Mouse (Mus musculus): ENCODE data around the gene Col20a1. TPM values are rescaled to one million over a fixed set of nuclear protein-coding genes. Genes with fewer than 3 reads are reported as not detected.

Gene Col20a1
- polyA plus RNA-seq, 1 experiment from 2014 or later: 3.5 TPM

DNA sequence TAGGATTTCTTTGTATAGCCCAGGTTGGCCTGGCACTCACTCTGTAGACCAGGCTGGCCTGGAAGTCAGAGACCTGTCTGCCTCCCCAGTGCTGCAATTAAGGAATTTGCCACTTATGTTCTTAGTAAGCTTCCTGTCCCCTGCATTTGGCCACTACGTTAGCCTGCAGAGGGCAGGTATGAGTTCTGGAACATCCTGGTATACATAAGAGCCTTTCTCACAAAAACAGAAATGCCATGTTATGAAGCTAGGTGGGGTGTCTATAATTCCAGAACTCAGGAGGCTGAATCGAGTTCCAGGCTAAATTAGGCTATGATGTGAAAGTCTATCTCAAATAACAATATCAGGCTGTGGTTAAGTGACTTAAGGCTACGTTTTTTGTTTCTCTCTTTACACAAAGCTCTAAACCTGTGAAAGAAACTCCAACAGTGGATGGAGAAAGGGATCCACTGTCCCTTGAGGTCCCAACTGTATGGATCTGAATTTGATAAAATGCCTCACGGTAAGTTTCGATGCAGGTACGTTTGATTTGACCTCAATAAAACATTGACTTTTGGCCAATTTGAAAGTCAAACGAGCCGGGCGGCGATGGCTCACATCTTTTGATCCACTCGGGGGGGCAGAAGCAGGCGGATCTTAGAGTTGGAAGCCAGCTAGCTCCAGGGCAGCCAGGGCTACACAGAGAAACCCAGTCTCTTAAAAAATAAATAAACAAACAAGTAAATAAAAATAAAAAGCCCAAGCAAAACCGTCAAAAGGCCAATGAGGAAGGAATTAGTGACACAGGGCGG, 20.0 kb upstream of the Col20a1 start:
- Histone ChIP-seq H3K9ac (peak overlapping the region; percentile 54), H3K36me3 (peaks cover 24% of the 10 kb centered on the region), H3K4me1 (peaks cover 24% of the 10 kb centered on the region), H3K27ac (replicated peaks) (peak overlapping the region; percentile 90), H3K9me3 (replicated peaks) (no peaks in the 10 kb centered on the region), H3K4me2 (replicated peaks) (peak overlapping the region; percentile 60), H3K4me3 (replicated peaks) (peak overlapping the region; percentile 78), H3K27me3 (peaks cover 3% of the 10 kb centered on the region; the same call in 1 of the 2 replicates)
- ATAC-seq (ENCODE audit: insufficient number of reproducible peaks, low FRiP score, low TSS enrichment, low read depth): no peak
- WGBS: 11% methylated on average over 14 of the region's 14 CpGs

DNA sequence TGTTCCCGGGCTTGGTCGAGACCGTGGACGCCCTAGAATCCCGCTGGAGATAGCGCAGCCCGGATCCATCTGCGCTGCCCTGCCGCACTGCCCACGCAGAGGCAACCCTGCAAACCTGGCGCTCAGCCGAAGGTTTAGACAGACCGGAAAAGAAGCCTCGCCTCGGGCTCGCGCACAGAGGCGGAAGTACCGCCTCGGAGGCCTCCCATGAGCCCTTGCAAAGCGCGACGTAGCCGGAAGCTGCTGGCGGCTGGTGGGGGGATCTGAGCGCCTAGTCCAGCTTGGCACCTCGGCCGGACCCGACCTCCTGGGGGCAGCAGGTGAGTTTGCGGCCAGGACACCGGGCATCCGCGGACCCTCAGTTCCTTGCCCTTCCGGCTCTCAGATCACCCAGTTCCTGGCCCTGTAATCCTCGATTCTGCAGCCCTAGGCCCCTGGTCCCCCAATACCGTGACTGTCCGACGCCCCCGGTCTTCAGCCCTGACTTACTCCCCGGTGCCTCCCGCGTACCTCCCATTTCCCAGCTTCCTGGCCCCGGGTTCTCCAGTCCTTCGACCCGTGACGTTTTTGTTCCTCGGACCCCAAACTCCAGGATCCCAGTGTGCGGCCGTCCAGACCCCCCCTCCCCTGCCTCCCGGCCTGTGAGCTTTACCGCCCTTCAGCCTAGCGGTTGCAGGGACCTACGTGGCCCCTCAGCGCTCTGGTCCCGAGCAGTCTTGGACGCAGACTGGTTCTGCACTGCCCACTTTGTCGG, 19.1 kb upstream of the Col20a1 start, which contains the start of gene Arfgap1:
TSS of gene Arfgap1 (plus strand) at position 216 of the 754 bp plus-strand sequence.
- Histone ChIP-seq H3K9me3 (replicated peaks) (no peaks in the 10 kb centered on the region), H3K36me3 (peaks cover 33% of the 10 kb centered on the region), H3K4me3 (replicated peaks) (peak within 1 kb of the TSS; percentile 78), H3K9ac (peak within 1 kb of the TSS; percentile 54), H3K27ac (replicated peaks) (peak within 1 kb of the TSS; percentile 90), H3K27me3 (no peaks in the 10 kb centered on the region), H3K4me2 (replicated peaks) (peak within 1 kb of the TSS; percentile 60), H3K4me1 (peaks cover 24% of the 10 kb centered on the region)
- WGBS: under 1% methylated on average over 57 of the region's 57 CpGs
- peak; percentile 92 for ATAC-seq (ENCODE audit: insufficient number of reproducible peaks, low FRiP score, low TSS enrichment, low read depth)

DNA sequence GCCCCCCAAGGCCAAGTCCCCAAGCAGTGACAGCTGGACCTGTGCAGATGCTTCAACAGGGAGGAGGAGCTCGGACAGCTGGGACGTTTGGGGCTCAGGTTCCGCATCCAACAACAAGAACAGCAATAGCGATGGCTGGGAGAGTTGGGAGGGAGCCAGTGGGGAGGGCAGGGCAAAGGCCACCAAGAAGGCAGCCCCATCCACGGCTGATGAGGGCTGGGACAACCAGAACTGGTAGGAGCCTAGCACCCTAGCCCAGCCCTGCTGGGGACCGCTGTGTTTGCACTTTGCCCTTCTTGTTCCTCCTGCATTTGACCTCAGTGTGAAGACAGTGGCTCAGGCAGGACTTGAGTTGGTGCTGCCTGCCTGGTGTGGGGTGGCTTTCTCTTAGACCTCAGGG, 5.2 kb upstream of the Col20a1 start:
- no peak overlapping the region for H3K4me3 ChIP-seq (replicated peaks)
- H3K27me3 ChIP-seq: no peaks in the 10 kb centered on the region
- no peaks in the 10 kb centered on the region for H3K4me1 ChIP-seq
- H3K9ac ChIP-seq: no peak overlapping the region
- H3K27ac ChIP-seq (replicated peaks): no peak overlapping the region
- WGBS: 80% methylated on average over 6 of the region's 6 CpGs
- H3K36me3 ChIP-seq: peaks cover 73% of the 10 kb centered on the region
- H3K9me3 ChIP-seq (replicated peaks): no peaks in the 10 kb centered on the region
- no peak overlapping the region for H3K4me2 ChIP-seq (replicated peaks)
- no peak for ATAC-seq (ENCODE audit: insufficient number of reproducible peaks, low FRiP score, low TSS enrichment, low read depth)

DNA sequence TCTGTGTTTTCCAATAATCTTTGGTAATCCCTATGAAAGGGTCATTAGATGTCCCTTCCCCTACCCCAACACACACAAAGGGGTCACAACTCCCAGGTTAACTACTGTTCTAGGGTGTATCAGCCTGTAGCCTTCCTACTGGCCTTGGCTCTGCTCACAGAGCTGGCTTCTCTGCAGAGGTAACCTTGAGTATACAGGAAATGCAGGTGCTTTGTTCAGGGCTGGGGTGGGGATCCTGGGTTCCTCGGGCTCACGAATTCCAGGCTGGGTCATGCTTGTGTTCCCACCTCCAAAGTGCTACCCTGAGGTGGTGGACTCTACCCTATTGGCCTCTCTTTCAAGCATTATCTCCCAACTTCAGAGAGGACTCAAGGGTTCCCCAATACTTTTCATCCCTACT, 700 bp upstream of the Col20a1 start:
- ATAC-seq (ENCODE audit: insufficient number of reproducible peaks, low FRiP score, low TSS enrichment, low read depth): no peak
- Histone ChIP-seq H3K9me3 (replicated peaks) (no peaks in the 10 kb centered on the region), H3K4me2 (replicated peaks) (no peak overlapping the region), H3K9ac (no peak overlapping the region), H3K27me3 (no peaks in the 10 kb centered on the region), H3K27ac (replicated peaks) (no peak overlapping the region), H3K36me3 (peaks cover 29% of the 10 kb centered on the region), H3K4me1 (peaks cover 7% of the 10 kb centered on the region; the same call in 1 of the 2 replicates), H3K4me3 (replicated peaks) (no peak overlapping the region)
- WGBS: 78% methylated on average over 2 of the region's 2 CpGs

DNA sequence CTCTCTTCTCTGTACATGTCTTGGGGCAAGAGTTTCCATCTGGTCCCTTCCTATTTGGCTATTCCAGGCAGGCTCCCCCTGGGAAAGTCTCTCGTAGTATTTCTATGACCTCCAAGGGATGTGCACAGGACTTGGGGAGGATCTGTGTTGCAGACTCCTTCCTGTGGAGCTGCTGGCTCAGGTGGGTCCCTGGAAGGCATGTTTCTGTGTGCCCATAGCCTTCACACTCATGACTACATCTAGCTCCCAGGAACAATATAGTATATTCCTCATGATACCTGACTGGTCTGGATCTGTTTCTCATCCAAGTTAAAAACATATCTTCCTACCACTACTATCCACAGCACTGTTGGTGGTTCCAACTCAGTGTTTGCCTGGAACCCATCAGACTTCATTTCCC, 666 bp downstream of the Col20a1 start:
- Histone ChIP-seq H3K36me3 (peaks cover 16% of the 10 kb centered on the region), H3K4me2 (replicated peaks) (no peak overlapping the region), H3K9ac (no peak overlapping the region), H3K9me3 (replicated peaks) (no peaks in the 10 kb centered on the region), H3K4me3 (replicated peaks) (no peak overlapping the region), H3K4me1 (peaks cover 7% of the 10 kb centered on the region; the same call in 1 of the 2 replicates), H3K27ac (replicated peaks) (no peak overlapping the region; the same call in 1 of the 2 replicates), H3K27me3 (no peaks in the 10 kb centered on the region)
- no peak for ATAC-seq (ENCODE audit: insufficient number of reproducible peaks, low FRiP score, low TSS enrichment, low read depth)
- 52% methylated on average over 1 of the region's 1 CpGs for WGBS

DNA sequence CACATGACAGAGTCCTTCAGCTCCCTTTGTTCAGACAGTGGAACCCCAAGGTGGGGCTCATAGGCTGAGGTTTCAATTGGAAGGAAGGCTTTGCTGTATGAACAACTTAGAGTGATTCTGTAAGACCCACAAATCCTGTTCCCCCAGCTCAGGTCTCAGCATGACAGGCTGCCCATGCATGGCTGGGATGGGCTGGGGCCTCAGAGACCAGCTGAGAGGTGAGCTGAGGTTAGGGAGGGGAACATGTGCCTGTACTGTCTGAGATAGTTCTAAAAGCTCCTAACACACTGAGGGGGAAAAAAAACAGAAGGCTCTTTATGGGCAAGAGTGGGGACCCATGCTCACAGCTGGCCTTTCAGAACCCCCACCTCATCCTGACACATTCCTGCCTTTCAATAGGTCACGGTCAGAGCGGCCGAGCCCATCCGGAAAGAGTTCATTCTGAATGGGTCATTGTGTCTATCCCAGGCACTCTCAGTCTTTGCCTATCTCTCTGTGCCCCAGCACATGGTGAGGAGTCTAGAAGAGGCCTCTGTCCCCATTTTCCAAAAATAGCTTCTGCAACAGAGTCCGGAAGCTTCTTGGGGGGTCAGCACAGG, 1.2 kb downstream of the Col20a1 start:
- no peak overlapping the region for H3K9ac ChIP-seq
- 0 out of 2 replicates have a peak, but pooled peaks cover 10% of the 10 kb centered on the region for H3K36me3 ChIP-seq
- no peaks in the 10 kb centered on the region for H3K9me3 ChIP-seq (replicated peaks)
- peak; percentile 31; the same call in 1 of the 2 replicates for ATAC-seq (ENCODE audit: insufficient number of reproducible peaks, low FRiP score, low TSS enrichment, low read depth)
- H3K27ac ChIP-seq (replicated peaks): no peak overlapping the region
- WGBS: 44% methylated on average over 5 of the region's 5 CpGs
- H3K4me2 ChIP-seq (replicated peaks): no peak overlapping the region
- H3K4me3 ChIP-seq (replicated peaks): no peak overlapping the region
- peaks cover 7% of the 10 kb centered on the region; the same call in 1 of the 2 replicates for H3K4me1 ChIP-seq
- H3K27me3 ChIP-seq: no peaks in the 10 kb centered on the region

DNA sequence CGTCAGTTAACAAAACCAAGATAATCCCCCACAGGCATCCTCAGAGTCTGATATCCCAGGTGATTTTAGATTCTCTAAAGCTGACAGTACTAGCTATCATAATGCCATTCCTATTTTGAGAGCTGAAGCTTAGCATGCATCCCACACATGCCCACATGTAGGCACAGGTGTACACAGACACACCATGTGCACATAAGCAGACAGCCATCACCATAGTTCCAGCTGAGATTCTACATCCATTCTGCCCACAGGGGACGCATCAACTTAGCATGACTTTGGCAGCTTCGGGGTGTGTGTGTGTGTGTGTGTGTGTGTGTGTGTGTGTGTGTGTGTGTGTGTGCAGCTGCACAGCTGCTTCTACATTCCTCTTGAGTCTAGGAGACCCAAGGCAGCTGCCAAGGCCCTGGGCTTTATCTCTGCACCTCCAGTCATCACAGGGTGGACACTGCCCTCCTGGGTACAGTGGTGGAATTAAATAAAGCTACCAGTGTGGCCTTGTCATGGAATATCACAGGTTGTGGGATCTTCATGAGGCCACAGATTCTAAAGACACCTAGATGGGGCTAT, 2.1 kb downstream of the Col20a1 start:
- 55% methylated on average over 3 of the region's 3 CpGs for WGBS
- no peak overlapping the region for H3K9ac ChIP-seq
- ATAC-seq (ENCODE audit: insufficient number of reproducible peaks, low FRiP score, low TSS enrichment, low read depth): no peak
- H3K4me2 ChIP-seq (replicated peaks): no peak overlapping the region
- no peak overlapping the region for H3K27ac ChIP-seq (replicated peaks)
- no peaks in the 10 kb centered on the region for H3K27me3 ChIP-seq
- no peaks in the 10 kb centered on the region for H3K9me3 ChIP-seq (replicated peaks)
- H3K4me1 ChIP-seq: peaks cover 7% of the 10 kb centered on the region; the same call in 1 of the 2 replicates
- no peak overlapping the region for H3K4me3 ChIP-seq (replicated peaks)
- H3K36me3 ChIP-seq: 0 out of 2 replicates have a peak, but pooled peaks cover 3% of the 10 kb centered on the region

DNA sequence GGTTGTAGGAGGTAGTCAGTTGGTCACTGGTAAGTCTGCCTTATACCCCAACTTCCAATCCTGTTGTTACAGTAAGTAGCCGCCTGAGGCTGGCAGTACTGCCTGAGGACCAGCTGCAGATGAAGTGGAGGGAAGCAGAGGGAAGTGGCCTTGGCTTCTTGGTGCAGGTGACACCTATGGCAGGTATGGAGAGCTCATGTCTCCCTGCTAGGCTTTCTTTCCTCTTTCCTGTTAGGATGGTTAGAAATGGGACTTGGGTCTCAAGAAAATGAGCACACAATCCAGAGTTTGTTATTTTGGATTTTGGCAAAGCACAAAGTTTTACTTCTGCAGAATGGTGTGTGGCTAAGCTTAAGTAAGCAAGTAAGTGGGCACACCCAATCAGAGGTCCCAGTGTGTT, 2.6 kb downstream of the Col20a1 start:
- Histone ChIP-seq H3K27me3 (no peaks in the 10 kb centered on the region), H3K9me3 (replicated peaks) (no peaks in the 10 kb centered on the region), H3K9ac (no peak overlapping the region), H3K27ac (replicated peaks) (no peak overlapping the region), H3K4me1 (peaks cover 7% of the 10 kb centered on the region; the same call in 1 of the 2 replicates), H3K4me3 (replicated peaks) (no peak overlapping the region), H3K36me3 (0 out of 2 replicates have a peak, but pooled peaks cover under 1% of the 10 kb centered on the region), H3K4me2 (replicated peaks) (no peak overlapping the region)
- ATAC-seq (ENCODE audit: insufficient number of reproducible peaks, low FRiP score, low TSS enrichment, low read depth): no peak
- WGBS: 78% methylated on average over 1 of the region's 1 CpGs

DNA sequence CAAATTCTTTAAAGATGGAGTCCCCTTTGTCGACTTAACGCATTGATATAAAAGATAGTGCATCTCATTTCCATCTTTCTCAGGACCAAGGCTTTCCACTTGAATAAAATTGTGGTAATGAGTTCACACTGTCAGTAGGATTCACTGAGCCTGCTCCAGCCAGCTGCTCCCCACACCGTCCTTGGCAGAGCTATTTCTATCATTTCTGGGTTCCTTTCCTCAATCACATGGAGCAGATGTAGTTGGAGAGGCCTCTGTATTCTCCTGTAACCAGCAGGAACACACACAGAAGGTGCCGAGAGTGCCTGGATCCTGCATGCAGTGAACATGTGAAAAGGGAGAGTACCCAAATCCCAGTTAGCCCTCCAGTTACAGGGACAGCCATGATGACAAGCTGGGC, 4.0 kb downstream of the Col20a1 start:
- 78% methylated on average over 4 of the region's 4 CpGs for WGBS
- H3K36me3 ChIP-seq: no peaks in the 10 kb centered on the region
- H3K4me2 ChIP-seq (replicated peaks): no peak overlapping the region
- peaks cover 7% of the 10 kb centered on the region; the same call in 1 of the 2 replicates for H3K4me1 ChIP-seq
- no peak overlapping the region for H3K27ac ChIP-seq (replicated peaks)
- no peak overlapping the region for H3K9ac ChIP-seq
- H3K4me3 ChIP-seq (replicated peaks): no peak overlapping the region
- H3K9me3 ChIP-seq (replicated peaks): no peaks in the 10 kb centered on the region
- ATAC-seq (ENCODE audit: insufficient number of reproducible peaks, low FRiP score, low TSS enrichment, low read depth): no peak
- no peaks in the 10 kb centered on the region for H3K27me3 ChIP-seq

DNA sequence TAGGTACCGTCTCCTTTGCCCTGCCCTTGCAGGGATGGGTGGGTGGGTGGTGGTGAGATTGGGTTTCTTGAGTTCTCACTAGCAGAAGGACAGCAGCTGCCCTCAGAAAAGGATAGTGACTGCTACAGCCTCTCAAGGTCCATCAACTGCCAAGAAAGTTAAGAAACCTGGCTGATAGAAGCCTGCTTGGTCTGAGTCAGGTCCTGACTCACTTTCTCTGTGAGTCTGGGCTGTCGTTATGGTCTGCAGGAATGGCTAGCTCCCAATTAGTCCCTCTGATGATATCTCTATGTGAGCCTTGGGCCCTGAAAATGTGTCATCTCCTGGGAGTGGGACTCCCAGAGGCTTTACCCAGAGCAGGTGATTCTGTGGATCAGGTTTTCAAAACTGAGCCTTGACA, 8.0 kb downstream of the Col20a1 start:
- H3K36me3 ChIP-seq: no peaks in the 10 kb centered on the region
- H3K4me3 ChIP-seq (replicated peaks): no peak overlapping the region
- H3K4me1 ChIP-seq: no peaks in the 10 kb centered on the region
- WGBS: 56% methylated on average over 2 of the region's 2 CpGs
- H3K9me3 ChIP-seq (replicated peaks): no peaks in the 10 kb centered on the region
- H3K27me3 ChIP-seq: no peaks in the 10 kb centered on the region
- ATAC-seq (ENCODE audit: insufficient number of reproducible peaks, low FRiP score, low TSS enrichment, low read depth): no peak
- H3K27ac ChIP-seq (replicated peaks): no peak overlapping the region
- H3K4me2 ChIP-seq (replicated peaks): no peak overlapping the region
- no peak overlapping the region for H3K9ac ChIP-seq

DNA sequence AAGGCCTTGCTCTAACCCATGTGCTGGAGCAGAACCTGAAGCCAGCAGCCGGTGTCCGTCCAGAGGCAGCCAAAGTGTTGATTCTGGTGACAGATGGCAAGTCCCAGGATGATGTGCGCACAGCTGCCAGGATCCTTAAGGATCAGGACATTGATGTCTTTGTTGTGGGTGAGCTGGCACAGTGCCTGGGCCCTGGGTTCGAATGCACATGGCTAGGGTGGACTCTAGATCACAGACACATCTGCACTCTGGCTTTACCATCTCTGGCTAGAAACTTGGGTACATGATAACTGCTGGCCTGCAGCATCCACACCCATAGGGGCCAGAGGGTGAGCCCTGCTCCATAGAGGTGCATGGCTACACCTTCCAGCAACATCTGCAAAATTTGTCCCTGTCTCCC, 9.1 kb downstream of the Col20a1 start:
- H3K4me2 ChIP-seq (replicated peaks): no peak overlapping the region
- H3K4me1 ChIP-seq: no peaks in the 10 kb centered on the region
- WGBS: 75% methylated on average over 4 of the region's 4 CpGs
- H3K27me3 ChIP-seq: no peaks in the 10 kb centered on the region
- H3K4me3 ChIP-seq (replicated peaks): no peak overlapping the region
- no peaks in the 10 kb centered on the region for H3K9me3 ChIP-seq (replicated peaks)
- no peak overlapping the region for H3K27ac ChIP-seq (replicated peaks)
- no peak overlapping the region for H3K9ac ChIP-seq
- ATAC-seq (ENCODE audit: insufficient number of reproducible peaks, low FRiP score, low TSS enrichment, low read depth): no peak
- no peaks in the 10 kb centered on the region for H3K36me3 ChIP-seq

Measured in embryonic facial prominence, embryonic 15.5 days (tissue).